Mouse (Mus musculus): Measurements from ENCODE around the gene Gm10999. TPM values are rescaled to one million over a fixed set of nuclear protein-coding genes. Genes with fewer than 3 reads are reported as not detected.

Gm10999 gene
- not detected for polyA plus RNA-seq (2017; shearing (Covaris generic))

GRCm38 (mm10) chr8:129131561-129131960, at the start of gene Gm10999:
Gene Gm10999 (minus strand): TSS chr8:129131661.

Other genes starting within 250 kb of the Gm10999 start
- gene Ccdc7a, start 66.1 kb downstream of the Gm10999 start, polyA plus RNA-seq (2017; shearing (Covaris generic)), result 0.33 TPM
- not detected for gene Ccdc7b, start 64.5 kb downstream of the Gm10999 start, polyA plus RNA-seq (2017; shearing (Covaris generic))
- gene 2610044O15Rik8, start 102.7 kb upstream of the Gm10999 start, polyA plus RNA-seq (2017; shearing (Covaris generic)), result 29.6 TPM

Data from inflammation-experienced regulatory T-cells, adult 16 weeks (primary cell).